Mouse (Mus musculus) layer of hippocampus, adult 8-10 months (tissue): ENCODE measurements around the gene Sbsn. TPM values are rescaled to one million over a fixed set of nuclear protein-coding genes. Genes with fewer than 3 reads are reported as not detected.

Experiments
- DNase-seq, 2 experiments: peaks; one replicate each; pipeline ENCODE4 v3.0.0; 2022; ENCODE audit warnings: low spot score in 2 of 2
- total RNA-seq, 4 experiments: library from RNA; stranded (reverse); gene quantifications; 2 replicates each; pipeline ENCODE4 v1.2.4; 2022

Gene Sbsn
- total RNA-seq, 4 experiments from 2014 or later: 7.8 to 11.8 (median 8.4) TPM

DNA sequence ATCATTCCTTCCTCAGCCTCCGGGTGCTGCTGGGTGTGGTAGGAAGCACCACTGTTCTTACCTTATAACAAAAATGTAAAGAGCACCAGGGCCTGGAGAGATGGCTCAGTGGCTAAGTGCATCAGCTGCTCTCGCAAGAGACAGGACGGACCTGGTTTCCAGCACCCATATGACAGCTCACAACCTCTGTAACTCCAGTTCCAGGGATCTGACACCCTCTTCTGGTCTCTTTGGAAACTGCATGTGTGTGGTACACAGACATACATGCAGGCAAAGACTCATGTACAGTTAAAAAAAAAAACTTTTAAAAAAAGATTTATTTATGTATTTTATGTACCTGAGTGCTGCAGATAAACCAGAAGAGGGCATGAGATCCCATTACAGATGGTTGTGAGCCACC lies 52.0 kb downstream of the Sbsn start:
- no peak for DNase-seq

DNA sequence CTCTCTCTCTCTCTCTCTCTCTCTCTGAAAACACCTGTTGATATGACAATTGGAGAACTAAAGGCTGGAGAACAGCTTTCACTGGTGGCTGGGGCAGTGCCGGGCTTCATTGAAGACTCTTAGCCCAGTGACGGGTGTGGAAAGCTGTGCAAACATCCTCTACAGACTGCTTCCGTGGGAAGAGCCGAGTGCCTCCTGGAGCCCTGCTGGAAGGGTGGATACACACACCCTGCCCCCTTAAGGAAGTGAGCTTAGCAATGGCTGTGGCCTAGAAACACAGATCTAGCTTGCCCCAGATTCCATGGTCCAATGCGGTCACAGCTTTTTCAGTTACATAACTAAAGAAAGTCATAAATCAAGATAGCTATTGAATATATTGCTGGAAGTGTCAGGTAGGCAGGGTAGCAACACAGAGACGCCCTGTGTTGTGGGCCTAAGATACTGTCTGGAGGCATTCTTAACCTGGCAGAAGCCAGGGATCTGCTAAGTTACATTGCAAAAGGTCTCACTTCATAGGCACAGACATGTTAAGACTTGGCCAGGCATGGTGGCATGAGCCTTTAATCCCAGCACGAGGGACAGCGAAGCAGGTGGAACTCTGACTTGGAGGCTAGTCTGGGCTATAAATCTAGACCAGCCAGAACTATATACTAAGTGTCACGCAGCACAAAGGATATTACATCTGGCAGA lies 52.9 kb downstream of the Sbsn start:
- DNase-seq: no peak

Other genes starting within 250 kb of the Sbsn start
- 100 to 1,000 TPM in 3 of 4 experiments, 10 to 100 TPM in 1; 99.8 to 118 (median 110) TPM for gene Arhgap33, start 216.4 kb upstream of the Sbsn start, total RNA-seq
- gene Hspb6, start 199.3 kb upstream of the Sbsn start, total RNA-seq: 10 to 100 TPM in 1 of 4 experiments, 1 to 10 TPM in 3; 3.2 to 10.3 (median 6.5) TPM
- gene Proser3, start 199.2 kb upstream of the Sbsn start, total RNA-seq: 1 to 10 TPM; 4.4 to 8.9 (median 6.1) TPM
- gene Lin37, start 191.6 kb upstream of the Sbsn start, total RNA-seq: 10 to 100 TPM; 41.3 to 54.0 (median 46.9) TPM
- 10 to 100 TPM; 68.2 to 81.1 (median 78.7) TPM for gene U2af1l4, start 188.2 kb upstream of the Sbsn start, total RNA-seq
- 10 to 100 TPM in 2 of 4 experiments, 1 to 10 TPM in 2; 6.3 to 14.8 (median 11.1) TPM for gene Gm49396, start 188.1 kb upstream of the Sbsn start, total RNA-seq
- 10 to 100 TPM; 85.9 to 91.0 (median 88.4) TPM for gene Psenen, start 187.8 kb upstream of the Sbsn start, total RNA-seq
- gene Igflr1, start 186.0 kb upstream of the Sbsn start, total RNA-seq: 1 to 10 TPM; 4.0 to 5.7 (median 4.6) TPM
- 10 to 100 TPM; 44.1 to 60.2 (median 56.1) TPM for gene Kmt2b, start 162.7 kb upstream of the Sbsn start, total RNA-seq
- gene Zbtb32, start 152.6 kb upstream of the Sbsn start, total RNA-seq: not detected
- gene Upk1a, start 138.6 kb upstream of the Sbsn start, total RNA-seq: 1 to 10 TPM in 1 of 4 experiments, under 1 TPM in 2, not detected in 1; 0.39 to 1.2 (median 0.89) TPM
- gene Cox6b1, start 125.3 kb upstream of the Sbsn start, total RNA-seq: 100 to 1,000 TPM; 631 to 661 (median 651) TPM
- not detected for gene Etv2, start 115.6 kb upstream of the Sbsn start, total RNA-seq
- 10 to 100 TPM; 61.9 to 71.5 (median 70.1) TPM for gene Rbm42, start 101.2 kb upstream of the Sbsn start, total RNA-seq
- 1 to 10 TPM; 5.7 to 8.3 (median 6.8) TPM for gene Haus5, start 86.5 kb upstream of the Sbsn start, total RNA-seq
- gene Pmis2, start 79.9 kb upstream of the Sbsn start, total RNA-seq: not detected
- gene 2200002J24Rik, start 52.5 kb upstream of the Sbsn start, total RNA-seq: not detected
- 1 to 10 TPM; 1.1 to 2.1 (median 1.6) TPM for gene Atp4a, start 39.3 kb upstream of the Sbsn start, total RNA-seq
- gene Tmem147, start 21.9 kb upstream of the Sbsn start, total RNA-seq: 100 to 1,000 TPM; 110 to 119 (median 116) TPM
- gene Gapdhs, start 7.8 kb upstream of the Sbsn start, total RNA-seq: not detected
- 1 to 10 TPM in 1 of 4 experiments, under 1 TPM in 2, not detected in 1; 0.84 to 1.5 (median 0.95) TPM for gene Dmkn, start 12.3 kb downstream of the Sbsn start, total RNA-seq
- gene Krtdap, start 36.4 kb downstream of the Sbsn start, total RNA-seq: not detected
- gene Ffar2, start 72.3 kb downstream of the Sbsn start, total RNA-seq: under 1 TPM in 1 of 4 experiments, not detected in 3; 0.20 TPM
- not detected for gene Ffar3, start 104.7 kb downstream of the Sbsn start, total RNA-seq
- gene Ffar1, start 110.1 kb downstream of the Sbsn start, total RNA-seq: not detected
- 1 to 10 TPM in 2 of 4 experiments, not detected in 2; 1.1 to 1.6 TPM for gene Cd22, start 128.9 kb downstream of the Sbsn start, total RNA-seq
- gene Mag, start 163.4 kb downstream of the Sbsn start, total RNA-seq: 100 to 1,000 TPM; 151 to 226 (median 183) TPM
- not detected for gene Hamp2, start 173.2 kb downstream of the Sbsn start, total RNA-seq
- not detected for gene Hamp, start 192.6 kb downstream of the Sbsn start, total RNA-seq
- gene Usf2, start 205.3 kb downstream of the Sbsn start, total RNA-seq: 100 to 1,000 TPM; 118 to 123 (median 120) TPM
- gene Lsr, start 222.0 kb downstream of the Sbsn start, total RNA-seq: 1 to 10 TPM; 5.1 to 9.0 (median 6.0) TPM
- gene Fam187b, start 222.3 kb downstream of the Sbsn start, total RNA-seq: under 1 TPM in 1 of 4 experiments, not detected in 3; 0.21 TPM